Mouse (Mus musculus) erythroblast, embryonic 14.5 days (primary cell): Measurements from ENCODE around the gene Phc2.

Experiments used
- GATA1 ChIP-seq: IDR thresholded peaks from 2 replicates; pipeline ENCODE4 v1.6.1; 2012; ENCODE audit warnings: low read length, inconsistent platforms, mixed read lengths
- TAL1 ChIP-seq: IDR thresholded peaks from 3 replicates; pipeline ENCODE4 v1.6.1; 2012; ENCODE audit warnings: low read length, inconsistent platforms, mixed read lengths

DNA sequence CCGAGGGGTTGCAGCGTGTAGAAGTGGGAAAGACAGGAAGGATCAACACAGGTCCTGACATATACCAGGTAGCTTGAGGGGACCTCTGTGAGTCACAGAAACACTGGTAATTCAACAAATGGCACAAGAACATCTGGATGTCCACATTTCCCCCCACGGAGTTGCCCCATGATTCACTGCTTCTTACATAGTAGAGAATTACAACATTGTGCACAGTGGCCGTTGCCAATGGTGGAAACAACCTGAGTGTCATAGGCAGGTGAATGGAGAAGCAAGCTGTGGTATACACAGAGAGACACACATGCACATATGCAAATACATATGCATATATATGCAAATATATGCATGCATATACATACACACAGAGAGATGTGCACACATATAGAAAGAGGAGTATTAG is 45.4 kb downstream of the Phc2 start:
- TF ChIP-seq GATA1: no peak
- TF ChIP-seq TAL1: no peak
